Comparison of ENCODE assay signal across 8 mouse cellular contexts in the genomic region with DNA sequence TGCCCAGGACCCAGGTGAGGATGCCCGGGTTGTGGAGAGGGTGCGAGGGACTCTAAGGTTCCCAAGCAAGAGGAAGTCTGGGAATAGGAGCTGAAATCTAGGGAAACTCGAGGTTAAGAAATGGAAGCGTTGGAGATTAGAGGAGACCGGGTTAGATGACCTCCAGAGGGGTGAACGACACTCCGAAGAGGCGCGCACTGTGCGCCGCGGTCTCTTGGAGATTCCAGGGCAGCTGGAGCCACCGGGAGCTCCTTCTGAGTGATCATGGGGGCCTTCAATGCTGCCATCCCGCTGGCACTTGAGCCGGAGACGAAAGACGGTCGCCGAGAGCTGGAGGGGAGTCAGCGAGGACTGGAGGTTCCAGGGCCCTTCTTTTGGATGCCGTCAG. TPM values are rescaled to one million over a fixed set of nuclear protein-coding genes. Genes with fewer than 3 reads are reported as not detected.
DNase-seq lines count a peak whose midpoint lies in the region; ATAC-seq and TF ChIP-seq lines count a peak whose summit lies in the region.

No protein-coding gene starts in this region.

- H3K27ac ChIP-seq in heart, embryonic 10.5 days: 0 out of 2 replicates have a peak overlapping the region, but pooled peaks have one; percentile 17
- H3K27ac ChIP-seq in forebrain, postnatal 0 days (ENCODE audit: low read depth, low read length): no peak overlapping the region
- no peak overlapping the region for H3K27ac ChIP-seq in midbrain, embryonic 10.5 days (replicated peaks)

- peaks cover 30% of the 10 kb centered on the region for H3K79me3 ChIP-seq in C2C12 (ENCODE audit: low read depth)

- H3K79me2 ChIP-seq in C2C12 (ENCODE audit: control insufficient read depth, insufficient read depth): peaks cover 53% of the 10 kb centered on the region

- no peaks in the 10 kb centered on the region for H3K36me3 ChIP-seq in heart, embryonic 10.5 days
- peaks cover 36% of the 10 kb centered on the region for H3K36me3 ChIP-seq in C2C12 (ENCODE audit: control insufficient read depth, insufficient read depth)
- no peaks in the 10 kb centered on the region for H3K36me3 ChIP-seq in forebrain, postnatal 0 days (ENCODE audit: insufficient read depth)
- no peaks in the 10 kb centered on the region for H3K36me3 ChIP-seq in midbrain, embryonic 10.5 days

- intact Hi-C loops in heart, postnatal 14 days (cut with DNase I): loop anchor here (2.0 kb wide), 1 partner anchor 400 kb away; no protein-coding TSS in a partner anchor

- ATAC-seq in forebrain, postnatal 0 days: no peak

- DNase-seq in heart, embryonic 10.5 days (ENCODE audit: low spot score): no peak
- no peak for DNase-seq in heart, postnatal 14 days
- DNase-seq in forebrain, postnatal 0 days: no peak
- DNase-seq in midbrain, embryonic 10.5 days (ENCODE audit: low spot score): no peak
- DNase-seq in spleen, postnatal 36 days (ENCODE audit: low spot score in 2 of 2): no peak
- no peak for DNase-seq in retina, embryonic 14.5 days (ENCODE audit: low spot score)
- no peak for DNase-seq in urinary bladder, adult 2 months (ENCODE audit: low spot score)

- peak overlapping the region; percentile 55; the same call in 1 of the 2 replicates for H3K4me2 ChIP-seq in forebrain, postnatal 0 days (ENCODE audit: low read depth)

- H3K4me1 ChIP-seq in heart, embryonic 10.5 days: peaks cover 44% of the 10 kb centered on the region
- no peaks in the 10 kb centered on the region for H3K4me1 ChIP-seq in forebrain, postnatal 0 days (ENCODE audit: insufficient read depth)
- peaks cover 41% of the 10 kb centered on the region for H3K4me1 ChIP-seq in midbrain, embryonic 10.5 days

- peak overlapping the region; percentile 54 for H3K4me3 ChIP-seq in heart, embryonic 10.5 days
- peak overlapping the region; percentile 88 for H3K4me3 ChIP-seq in C2C12 (ENCODE audit: insufficient read depth, poor library complexity, severe bottlenecking)
- H3K4me3 ChIP-seq in forebrain, postnatal 0 days (ENCODE audit: low read depth, low read length): peak overlapping the region; percentile 30; the same call in 1 of the 2 replicates
- peak overlapping the region; percentile 52 for H3K4me3 ChIP-seq in midbrain, embryonic 10.5 days

- WGBS in heart, embryonic 10.5 days: under 1% methylated on average over 21 of the region's 21 CpGs
- under 1% methylated on average over 21 of the region's 21 CpGs for WGBS in forebrain, postnatal 0 days
- WGBS in midbrain, embryonic 10.5 days: under 1% methylated on average over 21 of the region's 21 CpGs

- no peak overlapping the region for H3K9ac ChIP-seq in forebrain, postnatal 0 days

- TF ChIP-seq CTCF in C2C12 (IDR thresholded peaks at IDR 0.05; ENCODE audit: control insufficient read depth, insufficient read depth, insufficient read length): no peak
- no peak for TF ChIP-seq CTCF in forebrain, postnatal 0 days (IDR thresholded peaks at IDR 0.05; ENCODE audit: low read depth)

- peaks cover 92% of the 10 kb centered on the region for H3K27me3 ChIP-seq in heart, embryonic 10.5 days (ENCODE audit: insufficient read depth, poor library complexity, severe bottlenecking)
- no peaks in the 10 kb centered on the region for H3K27me3 ChIP-seq in C2C12 (ENCODE audit: control insufficient read depth, insufficient read depth, insufficient read length)
- peaks cover 71% of the 10 kb centered on the region for H3K27me3 ChIP-seq in forebrain, postnatal 0 days (ENCODE audit: insufficient read depth, low read length)
- H3K27me3 ChIP-seq in midbrain, embryonic 10.5 days (ENCODE audit: low read depth, poor library complexity, severe bottlenecking): peaks cover 87% of the 10 kb centered on the region

- H3ac ChIP-seq in C2C12 (ENCODE audit: control insufficient read depth, insufficient read length, low read depth): peak overlapping the region; percentile 93

- no peaks in the 10 kb centered on the region for H3K9me3 ChIP-seq in heart, embryonic 10.5 days
- no peaks in the 10 kb centered on the region for H3K9me3 ChIP-seq in forebrain, postnatal 0 days (ENCODE audit: low read length)
- H3K9me3 ChIP-seq in midbrain, embryonic 10.5 days (replicated peaks): no peaks in the 10 kb centered on the region

TF ChIP-seq in C2C12, 6 proteins besides CTCF, POLR2A, EP300 and RAD21:
- TF ChIP-seq MYOD1 (IDR thresholded peaks at IDR 0.05; ENCODE audit: control insufficient read depth, insufficient read length, low read depth): no peak
- no peak for TF ChIP-seq MYOG (IDR thresholded peaks at IDR 0.05; ENCODE audit: control insufficient read depth, extremely low read depth, insufficient read length)
- no peak for TF ChIP-seq CEBPB (IDR thresholded peaks at IDR 0.05; ENCODE audit: low read depth)
- no peak for TF ChIP-seq MAX (IDR thresholded peaks at IDR 0.05)
- no peak for TF ChIP-seq USF1 (IDR thresholded peaks at IDR 0.05; ENCODE audit: low read depth)
- TF ChIP-seq FOSL1 (IDR thresholded peaks at IDR 0.05; ENCODE audit: insufficient read depth, low read length, poor library complexity, severe bottlenecking): no peak

RNA-seq across cellular contexts. Expression of gene Dlx3, which starts 0.7 kb away (rescaled TPM):
- 3.2 and 5.9 TPM in 2 replicates for polyA plus RNA-seq in heart, embryonic 10.5 days (2016; fragmentation: Nextera tagmentation; extraction: Ambion mirVana)
- not detected for total RNA-seq in heart, postnatal 14 days (2021)
- 31.8 TPM for polyA plus RNA-seq in C2C12 (2012; fragmentation: generic; extraction: Trizol)
- total RNA-seq in forebrain, postnatal 0 days (2014; rRNA removed): 0.14 TPM in 1 of 2 replicates, not detected in the other
- polyA plus RNA-seq in forebrain, postnatal 0 days (2015; fragmentation: Nextera tagmentation; extraction: Ambion mirVana): not detected in 2 replicates
- polyA plus RNA-seq in midbrain, embryonic 10.5 days (2016; fragmentation: Nextera tagmentation; extraction: Ambion mirVana): 0.89 and 1.3 TPM in 2 replicates
- polyA plus RNA-seq in urinary bladder, adult 2 months (2012; rRNA removed): 0.39 and 0.41 TPM in 2 replicates

RNA-seq across cellular contexts. Expression of gene Dlx4, which starts 25.4 kb away (rescaled TPM):
- 0.43 and 1.2 TPM in 2 replicates for polyA plus RNA-seq in heart, embryonic 10.5 days (2016; fragmentation: Nextera tagmentation; extraction: Ambion mirVana)
- under 1 TPM in 1 of 2 experiments, not detected in 1; 0.17 TPM for total RNA-seq in heart, postnatal 14 days (2021)
- 0.37 TPM for polyA plus RNA-seq in C2C12 (2012; fragmentation: generic; extraction: Trizol)
- total RNA-seq in forebrain, postnatal 0 days (2014; rRNA removed): 0.15 TPM in 1 of 2 replicates, not detected in the other
- polyA plus RNA-seq in forebrain, postnatal 0 days (2015; fragmentation: Nextera tagmentation; extraction: Ambion mirVana): 0.49 and 0.82 TPM in 2 replicates
- 0.10 and 0.15 TPM in 2 replicates for polyA plus RNA-seq in midbrain, embryonic 10.5 days (2016; fragmentation: Nextera tagmentation; extraction: Ambion mirVana)
- 0.27 and 0.36 TPM in 2 replicates for polyA plus RNA-seq in urinary bladder, adult 2 months (2012; rRNA removed)

RNA-seq across cellular contexts. Expression of gene Itga3, which starts 44.0 kb away (rescaled TPM):
- 11.5 and 13.8 TPM in 2 replicates for polyA plus RNA-seq in heart, embryonic 10.5 days (2016; fragmentation: Nextera tagmentation; extraction: Ambion mirVana)
- total RNA-seq in heart, postnatal 14 days (2021): 10 to 100 TPM; 13.5 to 15.6 TPM
- 51.1 TPM for polyA plus RNA-seq in C2C12 (2012; fragmentation: generic; extraction: Trizol)
- 12.3 and 23.5 TPM in 2 replicates for total RNA-seq in forebrain, postnatal 0 days (2014; rRNA removed)
- polyA plus RNA-seq in forebrain, postnatal 0 days (2015; fragmentation: Nextera tagmentation; extraction: Ambion mirVana): 5.2 and 7.4 TPM in 2 replicates
- 5.1 and 5.4 TPM in 2 replicates for polyA plus RNA-seq in midbrain, embryonic 10.5 days (2016; fragmentation: Nextera tagmentation; extraction: Ambion mirVana)
- polyA plus RNA-seq in urinary bladder, adult 2 months (2012; rRNA removed): 55.1 and 58.8 TPM in 2 replicates

Comparison
In these comparisons a context has a peak if more than half of its experiments do, and no peak if none do; other contexts are left out.
1. H3K4me3 ChIP-seq: peak in every context shown above with its lines; median percentile 88 in C2C12; 54 in heart, embryonic 10.5 days; 52 in midbrain, embryonic 10.5 days; 30 in forebrain, postnatal 0 days.